Mouse (Mus musculus) right cerebral cortex, adult 18-20 months (tissue): ENCODE measurements at regions not wholly inside any gene's neighbourhood (a gene's known extent, or its start where the extent isn't known, plus 50 kb on each side); places are given as distances from the start of the nearest gene placed in this dataset.

Experiments
- DNase-seq: peaks from one replicate; pipeline ENCODE4 v3.0.0; 2022; ENCODE audit warnings: mixed read lengths

DNA sequence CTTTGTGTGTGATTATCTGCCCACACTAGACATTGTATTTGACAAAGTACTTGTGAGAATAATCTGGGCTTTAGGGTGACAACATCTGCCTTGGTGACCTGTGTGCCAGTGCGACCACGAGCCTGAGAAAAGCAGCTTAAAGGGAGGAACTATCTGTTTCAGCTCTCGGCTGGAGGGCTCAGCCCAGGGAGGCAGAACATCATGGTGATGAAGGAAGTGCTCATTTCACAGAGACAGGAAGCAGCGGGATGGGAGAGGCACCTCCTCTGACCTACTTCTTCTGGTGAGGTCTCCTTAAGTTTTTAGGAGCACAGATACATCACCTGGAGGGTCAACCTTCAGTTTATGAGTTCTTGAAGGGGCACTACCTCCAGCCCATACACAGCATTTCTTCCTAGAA is 89.8 kb downstream of the Kif26a start:
- DNase-seq = no peak

DNA sequence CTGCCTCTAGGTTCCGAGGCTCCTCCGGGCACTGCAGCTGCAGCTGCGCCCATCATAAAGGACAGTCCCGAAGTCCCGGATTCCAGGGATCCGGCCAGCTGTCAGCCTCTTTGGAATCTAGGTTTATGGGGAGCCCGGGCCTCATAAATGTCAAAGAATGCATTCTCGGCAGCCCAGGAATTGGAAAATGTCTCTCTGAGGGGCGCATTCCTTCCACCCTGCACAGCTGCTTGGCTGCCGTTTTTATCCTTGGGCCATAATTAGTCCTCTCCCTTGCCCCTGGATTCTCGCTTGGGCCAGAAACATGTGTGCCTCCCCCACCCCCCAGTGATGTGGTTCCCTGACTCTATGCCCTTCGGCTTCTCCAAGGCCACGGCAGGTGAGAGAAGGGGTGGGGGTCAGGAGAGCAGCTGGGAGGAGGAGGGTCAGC is 91.1 kb downstream of the Kif26a start:
- DNase-seq = no peak

DNA sequence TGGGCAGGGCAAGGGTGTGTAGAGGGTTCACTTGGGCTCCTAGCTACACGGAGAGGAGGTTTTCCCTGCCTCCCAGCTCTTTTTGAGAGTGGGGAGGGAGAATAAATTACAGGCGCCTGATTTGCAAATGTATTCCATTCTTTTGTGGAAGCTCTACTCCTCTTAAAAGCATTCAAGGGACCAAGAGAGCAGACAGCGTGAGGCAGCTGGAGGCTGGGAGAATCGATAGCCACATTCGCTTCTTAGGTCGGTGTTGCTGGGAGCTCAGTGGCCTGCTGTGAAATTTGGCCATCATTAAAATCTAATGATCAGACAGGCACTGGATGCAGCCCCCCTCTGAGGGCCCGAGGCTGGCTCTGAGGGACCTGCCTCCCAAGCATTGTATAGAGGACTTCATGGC is 92.8 kb downstream of the Kif26a start:
- DNase-seq = no peak

DNA sequence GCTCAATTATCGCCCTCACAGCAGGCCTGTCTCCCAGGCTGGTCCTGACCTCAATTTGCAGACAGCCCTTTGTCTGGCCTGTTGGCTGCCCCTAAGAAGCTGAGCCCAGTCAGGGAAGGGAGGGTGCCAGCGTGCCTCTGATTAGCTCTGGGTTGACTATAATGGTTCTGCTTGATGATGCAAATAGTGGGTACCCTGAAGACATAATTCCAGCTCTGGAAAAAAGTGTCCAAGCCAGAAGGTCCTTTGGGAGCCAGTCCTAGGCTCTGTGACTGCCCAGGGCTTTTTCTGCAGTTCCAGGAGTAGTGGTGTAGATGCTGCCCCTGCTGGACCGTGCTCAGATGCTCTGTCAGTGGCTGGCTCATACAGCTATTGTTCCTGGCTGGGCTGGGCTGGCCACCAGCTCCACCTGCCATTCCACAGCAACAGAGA is 95.7 kb downstream of the Kif26a start:
- DNase-seq = peak; percentile 21

DNA sequence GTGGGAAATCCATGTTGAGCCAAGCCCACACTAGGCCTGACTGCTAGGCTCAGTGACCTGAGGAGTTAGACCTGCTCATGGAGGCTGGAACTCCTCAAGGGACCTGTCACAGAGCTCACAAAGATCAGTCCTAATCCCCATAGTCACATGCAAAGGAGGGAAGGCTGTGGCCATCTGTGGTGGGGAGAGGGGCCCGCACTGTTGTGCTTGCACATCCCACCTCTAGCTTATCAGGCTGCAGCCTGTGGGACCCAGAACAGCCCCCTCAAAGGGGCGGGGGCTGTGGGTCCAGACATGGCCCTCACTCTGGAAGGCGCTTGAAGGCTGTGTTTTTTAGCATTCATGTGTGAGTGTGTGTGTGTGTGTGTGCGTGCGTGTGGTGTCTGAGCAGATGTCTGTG is 97.2 kb downstream of the Kif26a start:
- no peak for DNase-seq

DNA sequence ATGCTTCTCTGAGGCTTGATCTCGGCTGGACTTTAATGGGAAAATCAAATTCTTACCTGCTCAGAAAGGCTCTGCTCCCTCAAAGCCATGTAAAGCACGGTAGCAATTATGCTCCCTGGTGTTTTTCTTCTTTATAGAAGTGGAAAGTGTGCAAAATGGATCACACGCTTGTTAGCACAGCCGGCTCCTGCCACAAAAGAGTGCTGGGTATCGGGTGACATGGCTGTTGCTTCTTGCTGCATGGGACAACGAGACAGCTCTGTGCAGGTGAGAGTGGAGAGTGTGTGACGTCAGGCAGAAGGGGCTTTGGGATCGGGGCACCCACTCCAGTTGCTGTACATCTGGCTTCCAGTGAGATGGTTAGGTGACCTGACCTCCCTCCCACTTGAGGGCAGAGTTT is 104.9 kb downstream of the Kif26a start:
- DNase-seq = no peak

GRCm38 (mm10) chr12:112253461-112253860 is 107.5 kb downstream of the Kif26a start:
- DNase-seq = no peak

- DNase-seq = peak; percentile 13
Measured at GRCm38 (mm10) chr12:112255223-112255622, 109.2 kb downstream of the Kif26a start.

- DNase-seq = no peak
Measured at GRCm38 (mm10) chr12:112257691-112258090, 111.7 kb downstream of the Kif26a start.

- peak; percentile 46 for DNase-seq
Measured at GRCm38 (mm10) chr12:112263283-112264056, 117.5 kb downstream of the Kif26a start.

- DNase-seq = no peak
Measured at GRCm38 (mm10) chr12:112264201-112264600, 118.2 kb downstream of the Kif26a start.

GRCm38 (mm10) chr12:112265289-112265969 is 119.4 kb downstream of the Kif26a start:
- DNase-seq = no peak

DNA sequence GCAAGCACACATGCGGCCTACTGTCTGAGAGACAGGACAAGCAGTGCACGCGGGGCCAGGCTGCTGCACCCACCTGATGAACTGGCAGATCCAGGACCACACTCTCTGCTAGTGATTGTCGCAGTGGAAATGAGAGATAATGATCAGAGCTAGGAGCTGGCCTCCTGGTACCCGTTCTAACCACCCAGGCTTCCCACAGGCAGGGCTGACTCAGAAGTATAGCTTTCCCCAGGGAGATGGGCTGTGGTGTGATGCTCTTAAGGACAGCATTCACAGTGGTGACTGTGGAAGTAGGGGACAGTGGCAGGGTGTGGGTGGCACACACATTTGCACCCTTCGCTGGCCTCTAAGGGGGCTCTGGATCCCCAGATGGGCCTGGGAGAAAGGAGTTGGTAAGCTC is 128.0 kb downstream of the Kif26a start:
- no peak for DNase-seq

DNA sequence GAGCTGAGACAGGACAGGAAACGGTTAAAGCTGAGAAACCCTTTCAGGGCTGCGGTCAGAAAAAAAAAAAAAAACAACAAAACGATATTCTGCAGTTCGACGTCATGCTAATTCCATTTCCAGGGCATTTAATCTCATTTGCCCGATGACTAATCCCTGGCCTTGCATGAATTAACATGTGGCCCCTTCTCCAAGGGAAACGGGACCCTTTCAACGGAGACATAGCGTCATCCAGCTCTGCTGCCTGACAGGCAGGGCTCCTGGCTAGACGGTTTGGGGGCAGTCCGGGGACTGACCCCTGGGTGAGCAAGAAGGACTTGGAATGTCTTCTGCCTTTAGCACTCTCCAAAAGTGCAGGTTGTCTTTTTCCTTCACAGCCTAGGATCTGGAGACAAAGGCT is 128.7 kb downstream of the Kif26a start:
- DNase-seq = no peak

DNA sequence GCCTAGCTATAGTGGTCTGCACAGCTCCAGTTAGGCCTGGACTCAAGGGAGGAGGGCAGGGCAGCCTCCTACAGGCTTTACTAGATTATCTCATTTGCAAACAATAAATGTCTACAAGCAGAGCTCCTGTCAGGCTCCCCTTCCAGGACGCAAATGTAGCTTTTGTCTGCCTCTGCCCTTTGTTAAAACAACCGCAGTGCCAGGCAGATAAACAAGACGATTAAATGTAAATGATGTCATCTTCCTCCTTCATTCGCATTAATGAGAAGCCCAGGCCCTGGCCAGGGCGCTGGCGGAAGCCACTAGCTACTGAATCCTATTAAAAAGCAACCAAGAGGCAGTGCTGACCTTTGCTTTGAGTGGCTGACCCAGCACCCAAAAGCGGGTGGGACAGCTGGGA is 130.6 kb downstream of the Kif26a start:
- DNase-seq = no peak

GRCm38 (mm10) chr12:112277511-112277910 is 131.5 kb downstream of the Kif26a start:
- DNase-seq = no peak

- DNase-seq = no peak
Measured at GRCm38 (mm10) chr12:112285096-112285495, 139.1 kb downstream of the Kif26a start.

- no peak for DNase-seq
Measured at GRCm38 (mm10) chr12:112288786-112289185, 142.8 kb downstream of the Kif26a start.

- peak; percentile 63 for DNase-seq
Measured at GRCm38 (mm10) chr12:112290299-112290698, 144.3 kb downstream of the Kif26a start.

DNA sequence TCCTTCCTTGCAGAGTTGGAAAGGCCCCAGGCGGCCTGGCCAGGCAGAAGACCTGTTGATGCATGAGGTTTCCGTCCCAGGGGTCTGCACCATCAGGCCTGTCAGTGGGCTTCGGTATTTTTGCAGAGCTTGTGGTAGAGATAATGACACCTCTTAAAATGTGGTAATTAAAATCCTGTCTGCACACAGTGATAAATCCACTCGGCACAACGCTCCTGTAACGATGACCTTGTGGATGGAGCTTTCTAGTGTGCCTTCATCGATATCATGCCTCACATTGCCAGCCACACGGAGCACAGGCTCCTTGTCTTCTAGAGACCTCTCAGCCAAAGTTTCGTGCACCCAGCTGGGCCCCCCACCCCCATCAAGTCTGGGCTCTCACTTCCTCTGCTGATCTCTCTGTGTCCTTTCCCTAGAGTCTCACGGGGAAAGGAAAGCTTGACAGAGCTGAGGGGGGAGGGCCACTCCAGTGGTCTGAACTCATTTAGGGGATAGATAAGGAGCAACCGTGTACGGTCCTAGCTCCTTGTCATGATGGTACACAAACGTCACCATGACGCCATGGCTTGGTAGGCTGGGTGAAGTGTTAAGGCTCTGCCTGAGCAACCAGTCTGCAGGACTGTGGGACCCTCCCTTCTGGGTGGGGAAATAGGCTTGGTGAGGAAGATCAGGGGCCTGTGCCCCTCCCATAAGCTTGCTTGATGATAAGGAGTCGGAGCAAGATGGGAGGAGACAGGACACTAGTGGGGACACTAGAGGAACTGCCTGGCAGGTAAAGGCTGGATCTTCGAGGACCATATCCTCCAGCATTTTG is 145.9 kb downstream of the Kif26a start:
- no peak for DNase-seq

GRCm38 (mm10) chr12:112293105-112293504 is 147.1 kb downstream of the Kif26a start:
- no peak for DNase-seq

DNA sequence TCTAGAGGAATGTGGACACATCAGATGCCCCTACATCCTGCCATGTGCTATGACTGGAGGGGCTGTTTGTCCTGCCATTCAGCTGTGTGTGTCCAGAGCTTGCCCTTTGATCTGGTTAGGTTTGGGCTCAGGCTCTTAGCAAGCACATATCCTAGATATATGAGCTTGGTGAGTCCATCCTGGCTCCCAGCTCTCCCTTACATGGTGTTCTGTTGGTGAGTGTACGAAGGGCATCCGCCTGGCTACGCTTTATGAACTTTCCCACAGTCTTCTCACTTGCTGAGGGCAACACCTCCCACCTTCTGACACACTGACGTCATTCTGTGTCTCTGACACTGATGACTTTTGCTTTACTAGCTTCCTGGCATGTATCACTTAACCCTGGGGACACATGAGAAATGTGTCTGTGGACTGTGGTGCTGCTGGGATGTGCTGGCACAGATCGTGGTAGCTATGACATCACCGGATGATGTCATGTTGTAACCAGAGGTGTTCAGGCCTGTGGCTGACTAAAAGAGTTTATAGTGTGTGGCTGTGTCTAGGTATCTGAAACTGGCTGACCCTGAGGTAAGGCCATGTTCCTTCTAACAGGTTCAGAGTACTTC is 149.4 kb downstream of the Kif26a start:
- DNase-seq = no peak

GRCm38 (mm10) chr12:112298521-112298920 is 152.5 kb downstream of the Kif26a start:
- DNase-seq = no peak
